Mouse (Mus musculus): ENCODE results near the gene Sh2d1b2.
A peak's percentile ranks its signal among the peaks of the same experiment; 100 is the strongest.

The Sh2d1b2 gene

DNA sequence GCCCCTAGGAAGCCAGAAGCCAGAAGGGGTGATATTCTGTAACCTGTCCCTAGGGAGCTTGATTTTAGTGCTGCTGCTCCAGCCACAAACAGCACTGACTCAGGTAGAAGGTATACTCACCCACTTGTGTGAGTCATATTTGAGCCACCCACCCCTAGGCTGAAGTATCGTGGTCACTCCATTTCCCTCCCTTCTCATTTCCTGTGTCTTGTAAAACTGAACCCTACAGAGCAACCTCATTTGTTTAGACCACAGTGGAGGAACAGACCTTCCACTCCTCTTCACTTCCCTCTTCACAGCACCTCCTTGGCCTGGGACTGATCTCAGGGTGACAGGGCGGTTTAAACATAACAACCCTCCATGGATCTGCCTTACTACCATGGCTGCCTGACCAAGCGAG lies 44.5 kb downstream of the Sh2d1b2 start, which contains the start of gene Sh2d1b1:
Gene Sh2d1b1, plus strand, starts transcription at position 305 of the 400 bp plus-strand sequence.
- no peak for DNase-seq (ENCODE audit: low read depth)

DNA sequence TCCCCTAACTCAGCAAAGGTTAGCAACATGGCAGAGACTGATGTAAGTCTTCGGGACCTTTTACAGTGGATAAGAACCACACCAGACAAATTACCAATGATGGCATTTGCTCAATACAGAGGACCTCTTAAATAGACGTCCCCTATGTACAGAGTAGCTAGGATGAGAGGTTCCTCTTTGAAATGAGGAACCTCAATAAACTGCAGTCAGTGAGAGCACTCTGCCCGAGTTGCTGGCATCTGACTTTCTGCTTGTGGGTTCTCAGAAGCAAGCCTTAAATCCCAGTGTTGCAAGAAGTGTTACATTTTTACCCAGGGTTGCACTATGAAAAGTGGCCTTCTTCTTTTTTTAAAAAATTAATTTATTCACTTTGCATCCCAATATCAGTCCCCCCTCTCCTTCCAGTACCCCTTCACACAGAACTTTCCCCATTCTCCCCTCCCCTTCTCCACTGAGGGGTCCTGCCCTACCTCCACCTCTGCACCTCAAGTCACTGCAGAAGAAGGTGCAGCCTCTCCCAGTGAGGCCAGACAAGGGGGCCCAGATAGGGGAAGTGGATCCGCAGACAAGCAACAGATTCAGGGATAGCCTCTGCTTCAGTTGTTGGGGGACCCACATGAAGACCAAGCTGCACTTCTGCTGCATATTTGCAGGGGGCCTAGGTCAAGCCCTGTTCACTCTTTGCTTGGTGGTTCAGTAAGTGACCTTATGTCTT lies 50.0 kb downstream of the Sh2d1b2 start:
- DNase-seq (ENCODE audit: low read depth), result no peak

DNA sequence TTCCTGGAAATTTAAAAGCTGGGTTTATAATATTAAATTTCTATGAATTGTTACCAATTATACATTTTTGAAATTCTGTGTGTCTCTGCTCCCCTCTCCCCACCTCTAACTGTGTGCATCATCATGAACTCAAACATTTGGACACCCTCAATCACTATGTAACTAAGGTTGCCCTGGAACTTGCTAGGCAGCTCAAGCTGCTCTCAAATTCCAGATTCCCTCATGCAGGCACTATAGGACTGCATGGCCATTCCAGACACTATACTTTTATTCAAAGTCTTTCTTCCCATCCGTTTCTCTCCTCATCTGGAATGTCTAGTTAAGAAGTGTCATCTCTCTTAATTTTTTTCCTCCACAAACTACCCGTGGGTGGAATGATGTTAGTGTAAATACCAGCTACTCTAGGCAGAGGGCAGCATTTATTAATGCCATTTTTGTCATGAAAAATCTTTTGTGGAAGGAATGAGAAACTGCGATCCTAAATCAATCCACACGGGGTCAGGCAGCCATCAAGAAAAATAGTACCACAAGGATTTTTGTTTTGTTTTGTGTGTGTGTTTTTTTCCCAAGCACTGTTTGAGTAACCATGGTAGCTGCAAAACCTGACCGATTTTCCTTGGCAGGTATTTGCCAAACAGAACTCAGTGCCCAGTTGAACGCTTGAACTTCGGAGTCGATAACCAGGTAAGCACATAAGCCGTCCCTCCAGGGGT lies 59.8 kb downstream of the Sh2d1b2 start:
- DNase-seq (ENCODE audit: low read depth), result peak; percentile 76

DNA sequence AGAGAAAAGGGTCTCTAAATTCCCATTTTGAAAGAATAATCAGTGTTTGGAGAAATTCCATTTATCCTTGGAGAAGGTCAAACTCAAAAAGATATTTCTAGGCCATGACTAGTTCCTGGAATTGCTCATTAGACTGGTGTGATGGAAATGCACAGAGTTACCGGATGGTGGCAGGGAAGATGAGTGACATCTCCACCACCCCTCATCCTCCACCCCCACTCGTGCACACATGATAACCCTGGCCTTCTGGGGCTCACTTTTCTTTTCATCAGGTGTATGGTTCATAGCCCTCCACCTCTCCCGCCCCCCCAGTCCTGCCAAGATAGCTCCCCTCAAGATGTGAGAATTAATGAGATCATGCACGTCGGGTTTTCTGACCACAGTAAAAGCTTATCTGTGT lies 60.7 kb downstream of the Sh2d1b2 start:
- DNase-seq (ENCODE audit: low read depth), result no peak

DNA sequence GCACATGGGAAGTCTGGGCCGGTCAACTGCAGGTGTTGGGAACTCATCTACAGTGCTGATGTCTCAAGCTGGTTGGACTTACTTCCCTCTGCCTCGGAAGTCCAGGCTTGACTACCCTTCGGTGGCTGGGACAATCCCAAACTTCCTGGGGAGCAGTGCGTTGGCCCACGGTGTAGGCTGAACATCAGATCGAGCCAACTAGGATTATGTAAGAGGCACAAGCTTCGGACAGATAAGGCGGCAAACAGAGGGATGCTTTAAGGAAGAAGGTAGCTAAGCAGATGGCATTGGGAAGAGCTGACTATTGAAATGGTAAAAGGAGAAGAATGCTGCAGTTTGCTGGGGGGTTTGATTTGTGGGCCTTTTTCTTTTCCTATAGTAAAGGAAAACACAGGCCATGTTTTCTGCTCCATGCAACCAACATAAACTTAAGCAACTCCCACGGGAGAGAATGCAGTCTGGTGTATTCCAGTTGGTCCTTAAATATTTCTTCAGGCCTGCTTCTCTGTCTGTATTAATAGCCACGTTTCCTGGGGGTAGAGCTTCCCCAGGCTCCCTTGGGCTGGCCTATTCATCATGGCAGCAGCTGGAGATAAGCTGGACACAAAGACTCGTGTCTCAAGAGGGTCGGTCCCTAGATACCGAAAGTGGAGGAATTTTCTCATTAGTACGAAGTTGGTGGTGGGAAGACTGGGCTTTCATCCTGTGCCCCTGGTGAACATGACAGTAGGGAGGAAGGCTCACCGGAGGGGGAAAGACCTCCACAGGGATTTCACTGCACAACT lies 62.4 kb downstream of the Sh2d1b2 start:
- DNase-seq (ENCODE audit: low read depth), result no peak

DNA sequence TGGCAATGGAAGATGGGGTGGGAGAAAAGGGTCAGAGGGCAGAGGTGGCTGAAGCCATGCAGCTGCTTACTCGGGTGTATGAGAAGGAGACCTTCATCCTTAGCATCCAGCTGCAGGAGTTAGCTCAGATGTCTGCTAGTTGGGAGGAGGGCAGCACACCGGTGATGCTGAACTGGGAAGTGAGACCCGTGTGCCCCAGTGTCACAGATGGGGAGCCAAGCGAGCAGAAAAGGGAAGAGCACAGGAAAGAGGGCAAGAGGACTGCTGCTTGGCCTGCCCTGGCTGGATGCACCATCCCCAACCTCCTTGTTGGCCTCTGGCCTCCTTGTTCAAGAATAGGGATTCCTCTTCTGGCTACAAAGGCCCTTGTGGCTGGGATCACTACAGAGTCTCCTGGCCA lies 66.9 kb downstream of the Sh2d1b2 start:
- DNase-seq (ENCODE audit: low read depth), result no peak

DNA sequence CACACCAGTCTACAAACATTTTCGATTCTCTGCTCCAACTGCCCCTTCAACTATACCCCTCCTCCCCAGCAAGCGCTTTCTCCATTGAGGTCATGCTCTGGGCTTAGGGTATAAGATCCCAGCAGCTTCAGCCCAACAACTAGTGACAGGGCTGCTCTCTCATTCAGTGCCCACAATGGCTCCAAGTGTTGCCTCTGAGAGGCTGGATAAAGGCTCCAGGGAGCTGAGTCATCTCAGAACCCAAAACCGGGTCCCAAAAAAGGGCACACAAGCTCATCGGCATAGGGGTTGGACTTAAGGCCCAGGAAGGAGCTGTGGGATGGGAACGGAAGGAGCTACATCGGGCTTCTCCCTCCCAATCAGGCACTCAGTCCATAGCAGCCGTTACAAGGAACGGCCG lies 69.1 kb downstream of the Sh2d1b2 start:
- DNase-seq (ENCODE audit: low read depth), result no peak

DNA sequence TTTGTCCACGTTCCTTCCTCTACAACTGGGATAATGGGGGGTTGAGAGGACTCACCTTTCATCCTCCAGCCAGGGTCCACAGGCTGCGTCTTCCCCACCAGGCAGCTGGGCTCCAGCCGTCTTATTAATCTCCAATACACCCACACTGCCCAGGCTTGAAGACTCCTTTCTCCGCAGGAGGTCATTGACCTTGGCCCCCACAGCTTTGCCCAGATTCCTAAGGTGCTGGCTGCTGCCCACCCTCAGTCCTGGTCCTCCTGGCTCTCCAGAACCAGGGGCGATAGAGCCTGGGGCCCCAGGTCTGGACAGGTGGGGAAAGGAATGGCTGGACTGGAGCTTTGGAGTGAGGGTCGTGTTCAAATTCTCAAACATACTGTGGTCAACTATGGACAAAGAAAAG lies 69.9 kb downstream of the Sh2d1b2 start:
- no peak for DNase-seq (ENCODE audit: low read depth)

DNA sequence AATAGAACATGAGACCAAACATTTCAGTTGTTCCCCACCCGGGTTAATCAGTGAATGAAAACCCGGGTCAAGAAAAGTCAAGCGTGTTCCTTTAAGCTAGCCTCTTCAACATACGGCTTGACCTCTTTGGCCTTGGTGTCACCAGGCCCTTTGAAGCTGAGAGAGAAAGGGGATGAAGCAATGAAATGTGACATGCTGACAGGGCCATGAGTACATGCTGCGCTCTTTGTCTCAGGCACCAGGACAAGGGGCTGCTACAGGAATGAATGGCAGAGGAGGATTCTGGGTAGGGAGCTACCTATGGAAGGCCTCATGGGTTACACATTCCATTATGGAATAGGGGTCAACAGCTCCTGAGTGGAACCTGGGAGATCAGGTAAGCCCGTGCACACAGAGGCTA lies 70.6 kb downstream of the Sh2d1b2 start:
- no peak for DNase-seq (ENCODE audit: low read depth)

All from NIH3T3 (cell line).